Mouse (Mus musculus): ENCODE measurements around the gene Mrtfb.

- TF ChIP-seq POLR2A (IDR thresholded peaks at IDR 0.05; ENCODE audit: low read depth, low read length) (no peak), CTCF (IDR thresholded peaks at IDR 0.05; ENCODE audit: borderline replicate concordance, insufficient read depth, low read length) (no peak)
Measured at GRCm38 (mm10) chr16:13330221-13330659, 74.0 kb downstream of the Mrtfb start.
